Mouse (Mus musculus) thymus, postnatal 4 days (tissue): ENCODE data around the gene H2-M1.

Experiments used
- DNase-seq: peaks from one replicate; pipeline ENCODE4 v3.0.0; 2021

Gene H2-M1

DNA sequence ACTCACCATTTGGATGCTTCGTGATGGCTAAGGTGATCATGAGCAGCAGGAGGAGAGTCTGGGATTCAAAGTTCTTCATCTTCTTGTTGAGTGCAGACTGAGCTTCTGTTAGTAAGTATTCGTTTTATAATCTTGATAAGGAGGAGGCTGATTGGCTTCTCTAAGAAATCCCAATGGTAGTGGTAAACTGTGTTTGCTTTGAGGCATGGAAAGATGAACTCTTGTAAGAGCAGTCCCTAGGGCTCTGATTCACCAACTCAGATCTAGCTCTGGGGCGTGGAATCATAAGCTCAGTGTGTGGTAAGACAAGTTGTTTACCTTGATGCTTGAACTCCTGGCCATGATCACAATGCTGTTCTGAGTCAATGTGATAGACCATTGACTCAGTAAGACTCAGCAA lies at the start of gene H2-M1:
Gene H2-M1 (minus strand): TSS at position 101 of the 400 bp plus-strand sequence.
- DNase-seq, result no peak

DNA sequence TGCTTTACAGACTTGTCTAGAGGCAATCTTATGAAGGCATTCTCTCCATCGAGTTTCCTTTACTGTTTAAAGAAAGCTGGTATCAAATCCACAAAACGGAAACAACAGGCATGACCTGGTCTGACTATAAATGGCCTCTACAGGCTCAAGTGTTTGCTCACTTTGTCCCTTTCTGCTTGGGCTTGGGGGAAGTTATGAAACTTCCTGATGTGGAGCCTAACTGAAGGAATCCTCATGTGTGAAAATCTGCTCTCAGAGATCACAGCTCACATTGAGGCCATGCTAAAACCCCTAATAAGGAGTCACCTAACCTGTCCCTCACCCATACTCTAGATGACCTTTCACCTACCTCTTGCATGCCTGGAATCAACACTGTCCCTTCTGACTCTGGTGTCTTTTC lies 25.7 kb upstream of the H2-M1 start:
- no peak for DNase-seq

- DNase-seq, result no peak
Observed at GRCm38 (mm10) chr17:36642566-36642965, 29.5 kb downstream of the H2-M1 start, which contains the start of gene H2-M9. Gene H2-M9 (minus strand): TSS chr17:36642666.
